Mouse (Mus musculus) heart, embryonic 12.5 days (tissue): ENCODE data around the gene Cdk5r1. TPM values are rescaled to one million over a fixed set of nuclear protein-coding genes. Genes with fewer than 3 reads are reported as not detected.
"Not testable (repeated sequence)": the region's sequence is repeated elsewhere in the genome, so short reads cannot be mapped to it uniquely, and the experiment has no call there.

ENCODE experiments used
- ATAC-seq: fragments of 200-750 bp; cut with Nextera tagmentation; 2 replicates; pipeline ENCODE4 v1.8.0; 2017; ENCODE audit warnings: moderate TSS enrichment, moderate library complexity; ENCODE audit not compliant: insufficient number of reproducible peaks, low FRiP score
- H3K27ac ChIP-seq: fragments of 300-500 bp; sonication (generic); 2 replicates; pipeline ENCODE4 v1.5.1; 2016; ENCODE audit warnings: mild to moderate bottlenecking, moderate library complexity; ENCODE audit not compliant: poor library complexity, severe bottlenecking
- H3K27me3 ChIP-seq: fragments of 300-500 bp; sonication (generic); replicated peaks from 2 replicates; pipeline ENCODE4 v1.6.1; 2016; ENCODE audit warnings: mild to moderate bottlenecking, moderate library complexity
- H3K36me3 ChIP-seq: fragments of 300-500 bp; sonication (generic); 2 replicates; pipeline ENCODE4 v1.6.1; 2016; ENCODE audit warnings: mild to moderate bottlenecking, moderate library complexity
- H3K4me1 ChIP-seq: fragments of 300-500 bp; sonication (generic); replicated peaks from 2 replicates; pipeline ENCODE4 v1.6.1; 2016; ENCODE audit warnings: mild to moderate bottlenecking
- H3K4me2 ChIP-seq: fragments of 300-500 bp; sonication (generic); 2 replicates; pipeline ENCODE4 v1.6.1; 2016; ENCODE audit warnings: mild to moderate bottlenecking, moderate library complexity
- H3K4me3 ChIP-seq: fragments of 300-500 bp; sonication (generic); 2 replicates; pipeline ENCODE4 v1.5.1; 2016; ENCODE audit warnings: mild to moderate bottlenecking
- H3K9ac ChIP-seq: fragments of 300-500 bp; sonication (generic); 2 replicates; pipeline ENCODE4 v1.6.1; 2016; ENCODE audit warnings: mild to moderate bottlenecking, moderate library complexity
- H3K9me3 ChIP-seq: fragments of 300-500 bp; sonication (generic); replicated peaks from 2 replicates; pipeline ENCODE4 v1.6.1; 2016; ENCODE audit warnings: mild to moderate bottlenecking, moderate library complexity
- WGBS: fragments of 180-500 bp; shearing (Covaris S2); methylation state at CpG from one replicate; pipeline ENCODE4 v1.1.7; 2016; 5-methylcytosine and 5-hydroxymethylcytosine counted together
- polyA plus RNA-seq: library from polyadenylated mRNA; unstranded; fragments of >200 nt; fragmentation: Nextera tagmentation; extraction: Ambion mirVana; gene quantifications from 2 replicates; pipeline ENCODE4 v1.2.1, GENCODE M21; 2016

Cdk5r1 gene
- 0.50 and 0.56 TPM in 2 replicates for polyA plus RNA-seq

GRCm38 (mm10) chr11:80476222-80477189 lies at the start of gene Cdk5r1:
Gene Cdk5r1, plus strand, starts transcription at chr11:80477023.
- Histone ChIP-seq H3K27ac (peak within 1 kb of the TSS; percentile 17; the same call in 1 of the 2 replicates), H3K36me3 (peaks cover 25% of the 10 kb centered on the region), H3K4me1 (peaks cover 9% of the 10 kb centered on the region), H3K27me3 (peaks cover 18% of the 10 kb centered on the region), H3K9ac (peak within 1 kb of the TSS; percentile 59), H3K9me3 (no peaks in the 10 kb centered on the region), H3K4me2 (peak within 1 kb of the TSS; percentile 93), H3K4me3 (peak within 1 kb of the TSS; percentile 64)
- WGBS, result 1% methylated on average over 101 of the region's 116 CpGs
- peak; percentile 88 for ATAC-seq

GRCm38 (mm10) chr11:80428381-80429008 lies 48.3 kb upstream of the Cdk5r1 start, which contains the start of gene Psmd11:
Gene Psmd11, plus strand, starts transcription at chr11:80428615.
- peak; percentile 97 for ATAC-seq
- under 1% methylated on average over 58 of the region's 58 CpGs for WGBS

GRCm38 (mm10) chr11:80429009-80429475 lies 47.8 kb upstream of the Cdk5r1 start:
- Histone ChIP-seq H3K9ac (peak overlapping the region; percentile 98), H3K27ac (peak overlapping the region; percentile 91), H3K4me2 (peak overlapping the region; percentile 87), H3K4me1 (peaks cover 4% of the 10 kb centered on the region), H3K36me3 (peaks cover 19% of the 10 kb centered on the region), H3K4me3 (peak overlapping the region; percentile 96), H3K9me3 (no peaks in the 10 kb centered on the region), H3K27me3 (no peaks in the 10 kb centered on the region)
- WGBS, result under 1% methylated on average over 37 of the region's 37 CpGs
- ATAC-seq, result peak; percentile 81

More at GRCm38 (mm10) chr11:80428381-80429008, 48.3 kb upstream of the Cdk5r1 start, which contains the start of gene Psmd11:
- H3K4me3 ChIP-seq, result peak within 1 kb of the TSS; percentile 96
- peak within 1 kb of the TSS; percentile 98 for H3K9ac ChIP-seq
- peaks cover 4% of the 10 kb centered on the region for H3K4me1 ChIP-seq
- H3K4me2 ChIP-seq, result peak within 1 kb of the TSS; percentile 87
- H3K27ac ChIP-seq, result peak within 1 kb of the TSS; percentile 91
- H3K36me3 ChIP-seq, result peaks cover 18% of the 10 kb centered on the region
- no peaks in the 10 kb centered on the region for H3K27me3 ChIP-seq
- H3K9me3 ChIP-seq, result no peaks in the 10 kb centered on the region

GRCm38 (mm10) chr11:80429500-80430166 lies 47.2 kb upstream of the Cdk5r1 start:
- H3K27me3 ChIP-seq, result no peaks in the 10 kb centered on the region
- H3K4me3 ChIP-seq, result peak overlapping the region; percentile 96
- 53% methylated on average over 14 of the region's 14 CpGs for WGBS
- H3K9me3 ChIP-seq, result no peaks in the 10 kb centered on the region
- H3K4me2 ChIP-seq, result peak overlapping the region; percentile 87
- ATAC-seq, result no peak
- peaks cover 22% of the 10 kb centered on the region for H3K36me3 ChIP-seq
- peak overlapping the region; percentile 91 for H3K27ac ChIP-seq
- H3K9ac ChIP-seq, result peak overlapping the region; percentile 98
- H3K4me1 ChIP-seq, result peaks cover 4% of the 10 kb centered on the region

GRCm38 (mm10) chr11:80430366-80430910 lies 46.4 kb upstream of the Cdk5r1 start:
- peaks cover 4% of the 10 kb centered on the region for H3K4me1 ChIP-seq
- 91% methylated on average over 3 of the region's 3 CpGs for WGBS
- no peak overlapping the region for H3K4me2 ChIP-seq
- no peaks in the 10 kb centered on the region for H3K9me3 ChIP-seq
- ATAC-seq, result no peak
- H3K27ac ChIP-seq, result no peak overlapping the region
- no peak overlapping the region for H3K4me3 ChIP-seq
- H3K36me3 ChIP-seq, result peaks cover 23% of the 10 kb centered on the region
- no peaks in the 10 kb centered on the region for H3K27me3 ChIP-seq
- H3K9ac ChIP-seq, result no peak overlapping the region

- Histone ChIP-seq H3K4me2 (no peak overlapping the region), H3K27ac (no peak overlapping the region), H3K9ac (no peak overlapping the region), H3K27me3 (no peaks in the 10 kb centered on the region), H3K36me3 (peaks cover 61% of the 10 kb centered on the region), H3K4me1 (no peaks in the 10 kb centered on the region), H3K9me3 (no peaks in the 10 kb centered on the region), H3K4me3 (no peak overlapping the region)
- no peak for ATAC-seq
- 94% methylated on average over 3 of the region's 3 CpGs for WGBS
These were observed 29.9 kb upstream of the Cdk5r1 start for GRCm38 (mm10) chr11:80446916-80447315.

- 91% methylated on average over 2 of the region's 2 CpGs for WGBS
- Histone ChIP-seq H3K27ac (no peak overlapping the region), H3K4me1 (no peaks in the 10 kb centered on the region), H3K27me3 (no peaks in the 10 kb centered on the region), H3K4me3 (no peak overlapping the region), H3K9ac (no peak overlapping the region), H3K4me2 (no peak overlapping the region), H3K36me3 (peaks cover 69% of the 10 kb centered on the region), H3K9me3 (no peaks in the 10 kb centered on the region)
- ATAC-seq, result no peak
These were observed 27.0 kb upstream of the Cdk5r1 start for GRCm38 (mm10) chr11:80449859-80450258.

- no peak for ATAC-seq
- H3K9me3 ChIP-seq, result no peaks in the 10 kb centered on the region
- H3K9ac ChIP-seq, result no peak overlapping the region
- no peak overlapping the region for H3K27ac ChIP-seq
- H3K4me3 ChIP-seq, result no peak overlapping the region
- H3K27me3 ChIP-seq, result no peaks in the 10 kb centered on the region
- no peak overlapping the region for H3K4me2 ChIP-seq
- no peaks in the 10 kb centered on the region for H3K4me1 ChIP-seq
- peaks cover 67% of the 10 kb centered on the region for H3K36me3 ChIP-seq
- 84% methylated on average over 3 of the region's 3 CpGs for WGBS
These were observed 24.6 kb upstream of the Cdk5r1 start for GRCm38 (mm10) chr11:80452242-80452641.

GRCm38 (mm10) chr11:80453198-80453597 lies 23.6 kb upstream of the Cdk5r1 start:
- Histone ChIP-seq H3K4me1 (no peaks in the 10 kb centered on the region), H3K27ac (no peak overlapping the region), H3K27me3 (no peaks in the 10 kb centered on the region), H3K4me2 (no peak overlapping the region), H3K9me3 (no peaks in the 10 kb centered on the region), H3K4me3 (no peak overlapping the region), H3K9ac (no peak overlapping the region), H3K36me3 (peaks cover 68% of the 10 kb centered on the region)
- ATAC-seq, result no peak
- WGBS, result 89% methylated on average over 1 of the region's 1 CpGs

GRCm38 (mm10) chr11:80463605-80464130 lies 13.2 kb upstream of the Cdk5r1 start:
- not testable (repeated sequence) for H3K9ac ChIP-seq, H3K9me3 ChIP-seq, ATAC-seq, H3K4me1 ChIP-seq, H3K4me2 ChIP-seq, H3K27ac ChIP-seq, H3K27me3 ChIP-seq, H3K4me3 ChIP-seq
- H3K36me3 ChIP-seq, result peaks cover 85% of the 10 kb centered on the region
- 93% methylated on average over 4 of the region's 4 CpGs for WGBS
